Mouse (Mus musculus): Measurements from ENCODE around the gene Safb2.

- TF ChIP-seq POLR2A (IDR thresholded peaks at IDR 0.05; ENCODE audit: low read depth, low read length), result no peak
- TF ChIP-seq CTCF (conservative IDR thresholded peaks at IDR 0.05; ENCODE audit: insufficient read depth, insufficient read length, low read depth, low read length), result no peak
Measured at GRCm38 (mm10) chr17:56542736-56543135, 41.6 kb downstream of the Safb2 start.

All from kidney, adult 2 months (tissue).